Mouse (Mus musculus) T-cell, adult 66 days (primary cell): ENCODE measurements around the gene Egfl8. TPM values are rescaled to one million over a fixed set of nuclear protein-coding genes. Genes with fewer than 3 reads are reported as not detected.

ENCODE experiments used
- total RNA-seq, 2 experiments: library from RNA; stranded (reverse); gene quantifications; 3 replicates in 1 of 2; 4 replicates in 1 of 2; pipeline ENCODE4 v1.2.4; 2023

Gene Egfl8
- total RNA-seq = 1 to 10 TPM; 5.2 to 7.1 TPM

DNA sequence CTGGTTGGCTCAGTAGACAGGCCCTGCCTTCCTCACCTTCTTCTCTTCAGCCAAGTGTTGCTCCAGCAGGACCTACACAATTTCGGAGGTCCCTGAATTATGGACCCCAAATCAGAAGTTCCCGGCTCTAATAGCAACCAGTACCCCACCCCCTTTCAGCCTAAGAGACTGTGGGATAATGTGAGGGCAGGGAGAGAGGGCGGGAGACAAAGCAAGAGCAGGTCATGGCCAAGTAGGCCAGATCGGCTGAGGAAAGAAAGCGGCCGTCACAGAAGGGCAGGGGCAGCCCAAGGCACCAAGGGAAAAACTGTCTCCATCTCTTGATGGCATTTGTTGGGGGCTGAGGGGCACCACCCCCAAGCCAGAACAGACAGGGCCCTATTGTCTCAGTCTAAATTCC, at the start of gene Egfl8:
Egfl8 (minus strand) TSS at position 101 of the 400 bp plus-strand sequence.

DNA sequence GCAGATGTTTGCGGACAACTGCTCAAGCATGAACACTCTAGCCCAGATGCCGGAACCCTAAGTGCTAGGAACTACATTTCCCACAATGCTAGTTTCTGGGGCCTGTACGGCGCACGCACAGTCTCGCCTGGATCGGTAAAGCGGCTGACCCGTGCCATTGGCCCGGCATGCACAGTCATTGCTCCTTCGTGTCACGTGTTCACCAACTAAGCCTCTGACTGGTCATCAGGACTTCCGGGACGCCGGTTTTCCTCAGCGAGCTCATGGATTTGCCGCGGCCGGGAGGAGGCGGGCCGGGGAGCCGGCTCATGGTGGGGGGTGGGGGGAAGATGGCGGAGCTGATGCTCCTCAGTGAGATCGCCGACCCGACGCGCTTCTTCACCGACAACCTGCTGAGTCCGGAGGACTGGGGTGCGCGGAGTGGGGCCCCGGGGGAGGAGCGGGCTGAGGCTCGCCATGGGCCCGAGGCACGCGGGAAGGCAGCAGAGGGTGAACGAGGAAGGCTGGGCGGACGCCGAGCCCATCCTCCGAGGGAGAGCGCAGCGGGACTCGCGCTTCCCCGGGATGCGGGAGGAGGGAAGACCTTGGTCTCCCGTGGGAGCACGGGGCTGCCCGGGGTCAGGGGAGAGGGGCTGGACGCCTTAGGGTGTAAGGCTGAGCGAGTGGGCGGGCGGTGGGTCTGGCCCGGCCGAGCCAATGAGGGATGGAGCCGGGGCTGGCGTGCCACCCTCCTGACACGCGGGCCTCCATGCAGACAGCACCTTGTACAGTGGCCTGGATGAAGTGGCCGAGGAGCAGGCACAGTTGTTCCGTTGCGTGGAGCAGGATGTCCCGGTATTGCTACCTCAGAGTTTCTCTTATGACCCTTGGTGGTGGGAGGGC, 31.4 kb upstream of the Egfl8 start, which contains the start of gene Atf6b:
Atf6b (plus strand) TSS at position 241 of the 882 bp plus-strand sequence.

GRCm38 (mm10) chr17:34644608-34645007, 28.8 kb upstream of the Egfl8 start, which contains the start of gene Fkbpl:
TSS of gene Fkbpl (plus strand) at chr17:34644764.

GRCm38 (mm10) chr17:34629221-34629751, 13.5 kb upstream of the Egfl8 start, which contains the start of gene Prrt1:
TSS of gene Prrt1 (plus strand) at chr17:34629533.

GRCm38 (mm10) chr17:34627943-34628643, 12.3 kb upstream of the Egfl8 start, which contains the start of gene Ppt2:
TSS of gene Ppt2 (minus strand) at chr17:34628510.

GRCm38 (mm10) chr17:34604061-34604508, 11.7 kb downstream of the Egfl8 start, which contains the start of gene Agpat1:
TSS of gene Agpat1 (plus strand) at chr17:34604262.

DNA sequence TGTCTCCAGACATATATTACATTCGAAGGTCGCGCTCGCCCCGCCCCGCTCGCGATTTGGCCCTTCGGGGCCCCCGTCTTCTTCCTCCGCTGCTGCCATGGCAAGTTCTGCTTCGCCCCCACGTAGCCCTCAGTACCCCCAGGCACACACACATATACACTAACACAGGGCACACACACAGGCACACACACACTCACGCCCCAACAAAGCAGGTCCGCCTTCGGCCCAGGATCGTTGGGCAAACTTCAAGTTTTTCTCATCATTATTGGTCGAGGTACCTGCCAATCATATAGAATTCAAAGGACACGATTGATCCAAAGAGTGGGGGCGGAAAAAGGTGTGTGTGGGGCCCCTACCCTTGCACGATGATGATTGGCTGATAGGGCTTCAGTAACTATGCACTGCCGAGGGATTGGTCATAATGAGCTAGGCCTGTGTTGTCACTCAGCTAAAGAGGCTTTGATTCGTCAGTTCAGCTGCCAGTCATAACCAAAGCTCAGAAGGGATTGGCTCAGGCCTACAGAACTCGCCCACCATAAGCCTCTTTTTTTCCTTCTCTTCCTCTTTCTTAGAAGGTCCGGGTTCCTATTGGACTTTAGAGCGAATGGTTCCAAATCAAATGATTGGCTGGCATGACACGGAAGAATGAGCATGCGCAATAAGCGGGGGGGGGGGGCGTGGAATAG, 12.3 kb downstream of the Egfl8 start, which contains the start of gene Rnf5:
Rnf5 (minus strand) TSS at position 316 of the 686 bp plus-strand sequence.

DNA sequence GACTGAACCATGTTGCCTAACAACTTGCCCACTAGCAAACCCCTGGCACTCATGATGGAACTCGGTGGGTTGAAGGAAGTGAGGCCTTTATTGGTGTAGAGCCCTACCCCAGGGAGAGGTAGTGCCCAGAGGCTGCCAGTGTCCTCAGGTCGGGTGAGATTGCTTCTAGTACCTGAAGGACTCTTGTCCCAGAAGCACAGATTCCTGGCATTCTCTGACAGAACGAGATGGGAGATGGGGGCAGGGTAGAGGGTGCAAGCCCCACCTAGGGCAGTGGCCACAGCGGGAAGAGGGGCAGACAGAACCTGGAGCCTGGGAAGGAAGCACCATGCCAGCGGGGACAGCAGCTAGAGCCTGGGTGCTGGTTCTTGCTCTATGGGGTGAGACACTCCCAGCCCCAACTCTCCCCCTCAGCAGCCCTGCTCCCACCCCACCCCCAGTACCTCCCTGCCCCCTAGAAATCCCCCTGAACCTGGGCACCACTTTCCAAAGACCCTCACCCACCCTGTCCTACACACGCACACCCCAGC, 18.1 kb downstream of the Egfl8 start, which contains the start of gene Ager:
Ager (plus strand) TSS at position 297 of the 530 bp plus-strand sequence.

DNA sequence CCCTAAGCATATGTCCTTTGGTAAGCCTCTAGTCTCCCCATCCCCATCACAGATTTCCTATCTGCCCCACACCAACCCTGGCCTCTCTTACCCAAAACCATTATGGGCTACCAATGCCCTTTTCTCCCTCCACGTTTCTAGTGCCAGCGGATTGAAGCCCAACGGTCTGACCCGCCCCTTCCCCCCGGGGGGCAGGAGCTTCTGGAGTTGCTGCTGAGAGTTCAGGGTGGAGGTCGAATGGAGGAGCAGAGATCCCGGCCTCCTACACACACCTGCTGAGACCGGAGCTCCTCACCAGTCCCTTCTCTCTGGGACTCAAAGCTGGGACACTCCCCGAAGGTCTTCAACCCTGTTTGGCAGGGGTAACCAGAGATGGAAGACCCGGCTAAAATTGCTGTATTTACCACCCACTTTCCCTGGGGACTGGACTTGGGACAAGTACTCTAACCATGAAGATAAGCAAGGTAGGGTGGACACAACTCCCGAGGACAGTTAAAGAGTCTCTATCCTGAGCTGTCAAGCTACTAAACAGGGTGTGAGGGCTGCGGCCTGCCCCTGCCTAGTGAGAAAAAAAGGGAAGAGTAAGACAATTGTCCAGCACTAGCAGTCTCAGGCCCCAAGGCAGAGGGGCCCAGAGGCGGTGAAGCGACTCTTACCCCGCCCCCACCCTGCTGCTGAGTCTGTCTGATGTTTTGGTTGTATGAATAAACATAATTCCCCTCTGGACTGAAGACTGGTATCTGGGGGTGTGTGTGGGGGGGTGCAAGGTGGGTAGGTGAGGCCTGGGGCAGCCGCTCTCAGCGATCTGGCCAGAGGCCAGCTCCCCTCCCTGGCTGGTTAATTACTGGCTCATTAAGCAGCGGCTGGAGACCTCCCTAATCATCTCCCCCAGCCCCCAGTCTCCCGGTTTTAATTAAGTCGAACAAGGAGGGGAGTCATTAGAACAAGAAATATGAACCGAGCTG, 24.5 kb downstream of the Egfl8 start, which contains the start of gene Pbx2:
Pbx2 (plus strand) TSS at position 238 of the 965 bp plus-strand sequence.

GRCm38 (mm10) chr17:34589681-34590101, 26.1 kb downstream of the Egfl8 start, which contains the start of gene Gpsm3:
TSS of gene Gpsm3 (plus strand) at chr17:34589806.

DNA sequence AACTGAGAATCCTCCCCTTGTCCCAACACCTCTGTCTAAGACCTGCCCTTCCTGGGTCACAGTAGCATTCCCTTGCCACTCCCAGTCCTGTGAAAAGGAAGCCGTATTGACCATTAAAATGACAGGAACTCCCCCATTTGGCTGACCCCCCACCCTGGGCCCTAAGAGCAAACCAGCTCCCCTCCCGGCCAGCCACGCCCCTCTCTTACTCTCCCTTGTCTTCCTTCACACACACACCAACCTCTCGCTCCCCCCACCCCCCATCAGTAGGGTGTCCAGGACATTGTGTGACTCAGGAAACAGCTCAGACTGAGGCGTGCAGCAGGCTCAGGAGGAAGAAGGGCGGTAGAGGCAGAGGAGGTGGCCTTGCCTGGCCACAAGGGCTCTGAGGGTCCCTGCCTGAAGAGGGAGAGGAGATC, 51.8 kb downstream of the Egfl8 start, which contains the start of gene Notch4:
Notch4 (plus strand) TSS at position 266 of the 419 bp plus-strand sequence.

Other genes starting within 250 kb of the Egfl8 start
- gene Btnl1, start 238.8 kb downstream of the Egfl8 start, total RNA-seq = not detected
- 1 to 10 TPM; 1.1 to 2.8 TPM for gene BC051142, start 217.2 kb downstream of the Egfl8 start, total RNA-seq
- gene Btnl4, start 138.7 kb downstream of the Egfl8 start, total RNA-seq = not detected
- gene Btnl6, start 98.6 kb downstream of the Egfl8 start, total RNA-seq = not detected
- gene Notch4, start 51.7 kb downstream of the Egfl8 start, total RNA-seq = under 1 TPM; 0.09 to 0.12 TPM
- gene Gpsm3, start 26.2 kb downstream of the Egfl8 start, total RNA-seq = 100 to 1,000 TPM; 217 to 222 TPM
- gene Pbx2, start 24.7 kb downstream of the Egfl8 start, total RNA-seq = 10 to 100 TPM; 52.2 to 55.0 TPM
- gene Ager, start 18.1 kb downstream of the Egfl8 start, total RNA-seq = 1 to 10 TPM; 9.0 to 9.7 TPM
- gene Rnf5, start 12.3 kb downstream of the Egfl8 start, total RNA-seq = 10 to 100 TPM; 39.2 to 39.6 TPM
- gene Agpat1, start 11.7 kb downstream of the Egfl8 start, total RNA-seq = 10 to 100 TPM; 58.6 to 68.9 TPM
- gene Ppt2, start 12.5 kb upstream of the Egfl8 start, total RNA-seq = 10 to 100 TPM; 28.1 to 31.6 TPM
- 10 to 100 TPM; 13.9 to 20.0 TPM for gene Prrt1, start 13.6 kb upstream of the Egfl8 start, total RNA-seq
- gene Fkbpl, start 28.8 kb upstream of the Egfl8 start, total RNA-seq = 1 to 10 TPM; 2.1 to 3.5 TPM
- gene Atf6b, start 31.2 kb upstream of the Egfl8 start, total RNA-seq = 10 to 100 TPM; 46.2 to 55.1 TPM
- gene Tnxb, start 54.6 kb upstream of the Egfl8 start, total RNA-seq = under 1 TPM in 1 of 2 experiments, not detected in 1; 0.09 TPM
- gene C4b, start 127.9 kb upstream of the Egfl8 start, total RNA-seq = 1 to 10 TPM in 1 of 2 experiments, under 1 TPM in 1; 0.93 to 1.6 TPM
- gene Cyp21a1, start 188.6 kb upstream of the Egfl8 start, total RNA-seq = not detected
- 10 to 100 TPM; 57.0 to 64.6 TPM for gene Stk19, start 221.0 kb upstream of the Egfl8 start, total RNA-seq
- 10 to 100 TPM; 74.3 to 76.9 TPM for gene Dxo, start 221.0 kb upstream of the Egfl8 start, total RNA-seq
- gene Skiv2l, start 234.2 kb upstream of the Egfl8 start, total RNA-seq = 100 to 1,000 TPM; 102 to 116 TPM
- 10 to 100 TPM; 29.5 to 31.1 TPM for gene Nelfe, start 234.4 kb upstream of the Egfl8 start, total RNA-seq
- gene Cfb, start 246.5 kb upstream of the Egfl8 start, total RNA-seq = under 1 TPM in 1 of 2 experiments, not detected in 1; 0.38 TPM